Mouse (Mus musculus): ENCODE measurements at regions not wholly inside any gene's neighbourhood (a gene's known extent, or its start where the extent isn't known, plus 50 kb on each side); places are given as distances from the start of the nearest gene placed in this dataset.

GRCm38 (mm10) chr2:28294509-28294908 is 101.7 kb downstream of the Olfm1 start:
- no peak for TF ChIP-seq POLR2A (IDR thresholded peaks at IDR 0.05; ENCODE audit: control insufficient read depth in 1 of 2, insufficient read depth in 1 of 2, low read depth in 1 of 2, low read length in 2 of 2, poor library complexity in 1 of 2)
- TF ChIP-seq CTCF (IDR thresholded peaks at IDR 0.05 in 2 of 3, conservative IDR thresholded peaks at IDR 0.05 in 1 of 3; ENCODE audit: control insufficient read depth in 1 of 3, insufficient read depth in 1 of 3, low read depth in 2 of 3, low read length in 3 of 3, poor library complexity in 1 of 3, severe bottlenecking in 1 of 3) = no peak
